Mouse (Mus musculus): ENCODE results near the gene Gys1.

GRCm38 (mm10) chr7:45461781-45462180 is 27.1 kb downstream of the Gys1 start:
- TF ChIP-seq EP300 (IDR thresholded peaks at IDR 0.05; ENCODE audit: low read depth) = no peak
- TF ChIP-seq CTCF (IDR thresholded peaks at IDR 0.05; ENCODE audit: low read depth) = no peak
